In the genomic region with DNA sequence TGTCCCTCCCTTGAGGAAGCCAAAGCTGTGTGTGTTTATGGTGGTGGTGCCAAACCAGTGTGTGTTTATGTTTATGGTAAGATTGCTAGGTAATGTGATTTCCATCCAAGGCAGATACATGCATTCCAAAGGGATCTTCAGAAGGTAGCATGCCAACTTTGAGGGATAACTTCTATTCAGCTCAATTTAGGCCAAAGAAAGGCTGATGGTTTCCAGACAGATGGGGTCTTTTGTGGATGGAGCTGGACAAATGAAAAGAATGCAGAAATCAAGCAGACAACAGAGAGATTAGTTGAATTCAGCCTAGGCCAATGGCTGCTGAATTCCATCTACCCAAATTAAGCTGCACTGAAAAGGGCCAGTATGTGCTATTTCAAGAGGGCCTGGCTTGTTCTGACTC, we compare ENCODE assay signal across 28 mouse cellular contexts. TPM values are rescaled to one million over a fixed set of nuclear protein-coding genes. Genes with fewer than 3 reads are reported as not detected.
"Had no signal": no experiment of that assay in that cellular context is flagged by ENCODE, and none has a peak within 500 bp of the region (broad histone marks: within the 10 kb centered on the region; RNA-seq: fewer than 3 reads in every experiment).

No protein-coding gene starts in this region.

- ATAC-seq: liver, postnatal 0 days; lung, postnatal 0 days had no signal

- H3K9ac ChIP-seq: liver, embryonic 15.5 days; liver, postnatal 0 days; lung, embryonic 14.5 days; midbrain, embryonic 12.5 days; neural tube, embryonic 13.5 days; neural tube, embryonic 15.5 days had no signal

- H3K27me3 ChIP-seq: liver, embryonic 15.5 days; midbrain, embryonic 12.5 days; neural tube, embryonic 13.5 days; neural tube, embryonic 15.5 days had no signal

- H3K27ac ChIP-seq: liver, embryonic 15.5 days; macrophage; midbrain, embryonic 12.5 days; neural tube, embryonic 13.5 days; neural tube, embryonic 15.5 days had no signal

- H3K4me3 ChIP-seq: liver, embryonic 15.5 days; megakaryocyte, embryonic 14.5 days; midbrain, embryonic 12.5 days; neural tube, embryonic 13.5 days; neural tube, embryonic 15.5 days had no signal

- H3K4me1 ChIP-seq: liver, embryonic 15.5 days; megakaryocyte, embryonic 14.5 days; midbrain, embryonic 12.5 days; neural tube, embryonic 13.5 days; neural tube, embryonic 15.5 days had no signal

- H3K36me3 ChIP-seq: liver, embryonic 15.5 days; midbrain, embryonic 12.5 days; neural tube, embryonic 13.5 days; neural tube, embryonic 15.5 days had no signal

- H3K9me3 ChIP-seq: liver, embryonic 15.5 days; midbrain, embryonic 12.5 days; neural tube, embryonic 13.5 days; neural tube, embryonic 15.5 days had no signal

- H3K4me2 ChIP-seq: liver, embryonic 15.5 days; lung, embryonic 14.5 days; midbrain, embryonic 12.5 days; neural tube, embryonic 13.5 days; neural tube, embryonic 15.5 days had no signal

- DNase-seq: liver, postnatal 0 days; lung, postnatal 14 days; lung, postnatal 36 days; midbrain, embryonic 14.5 days; retina, postnatal 1 day; right cerebral cortex, adult 18-20 months; right cerebral cortex, postnatal 25 days; right cerebral cortex, postnatal 4 days; spleen, adult 18-20 months; thymus, adult 18-20 months; thymus, postnatal 14 days; thymus, postnatal 36 days had no signal

RNA-seq across cellular contexts. Expression of a gene that starts 13.3 kb away (rescaled TPM):
- total RNA-seq: megakaryocyte progenitor cell, adult 5-6 weeks; midbrain, postnatal 0 days; monocyte, adult 5-6 weeks had no signal
- polyA plus RNA-seq: lung, embryonic 14.5 days; lung, postnatal 0 days; macrophage; midbrain, embryonic 12.5 days; midbrain, embryonic 14.5 days; neural tube, embryonic 11.5 days; neural tube, embryonic 13.5 days; neural tube, embryonic 15.5 days; small intestine, adult 2 months; stomach, embryonic 14.5 days; stomach, embryonic 16.5 days; thymus, postnatal 0 days had no signal
